Mouse (Mus musculus): ENCODE results near the gene Cenpo.

The Cenpo gene

DNA sequence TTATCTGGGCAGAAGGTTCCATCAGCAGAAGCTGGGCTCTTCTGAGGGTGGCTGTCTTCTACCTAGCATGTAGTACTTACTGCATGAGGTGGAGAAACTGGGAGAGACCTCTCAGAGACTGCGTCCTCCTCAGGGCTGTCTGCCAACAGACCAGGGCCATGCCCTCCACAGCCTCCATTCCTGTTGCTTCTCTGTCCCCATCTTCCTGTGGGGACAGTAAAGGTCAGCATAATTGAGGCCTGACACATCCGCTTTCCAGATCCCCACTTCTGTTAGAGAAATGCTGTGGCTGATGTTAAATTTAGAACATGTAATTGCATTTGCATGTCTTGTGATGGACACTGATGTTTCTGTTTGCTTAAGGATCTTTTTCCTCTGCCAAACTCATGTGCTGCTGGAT lies 83.2 kb downstream of the Cenpo start:
- DNase-seq (ENCODE audit: low read depth in 1 of 2, low spot score in 2 of 2): no peak

Measured in monocyte, adult 2 months (primary cell).